Mouse (Mus musculus): ENCODE measurements at regions not wholly inside any gene's neighbourhood (a gene's known extent, or its start where the extent isn't known, plus 50 kb on each side); places are given as distances from the start of the nearest gene placed in this dataset.

- Histone ChIP-seq H3K27ac (ENCODE audit: low read length) (no peak overlapping the region), H3K4me2 (ENCODE audit: low read length) (no peak overlapping the region), H3K36me3 (ENCODE audit: control insufficient read depth, insufficient read depth) (no peaks in the 10 kb centered on the region), H3K27me3 (replicated peaks; ENCODE audit: control insufficient read depth, insufficient read depth, low read length) (no peaks in the 10 kb centered on the region), H3K4me1 (replicated peaks; ENCODE audit: control insufficient read depth, insufficient read depth, low read length) (0 out of 2 replicates have a peak, but pooled peaks cover 3% of the 10 kb centered on the region), H3K4me3 (replicated peaks; ENCODE audit: low read length) (no peak overlapping the region), H3K9me3 (ENCODE audit: control insufficient read depth, low read length) (no peaks in the 10 kb centered on the region), H3K9ac (replicated peaks; ENCODE audit: low read depth, low read length) (no peak overlapping the region)
- WGBS: 46% methylated on average over 4 of the region's 4 CpGs
- ATAC-seq: no peak
Observed at GRCm38 (mm10) chr6:99881606-99882005, 155.4 kb upstream of the Prok2 start.

GRCm38 (mm10) chr6:99874852-99875251 is 148.7 kb upstream of the Prok2 start:
- no peak overlapping the region for H3K4me2 ChIP-seq (ENCODE audit: low read length)
- ATAC-seq: no peak
- no peaks in the 10 kb centered on the region for H3K27me3 ChIP-seq (replicated peaks; ENCODE audit: control insufficient read depth, insufficient read depth, low read length)
- H3K9me3 ChIP-seq (ENCODE audit: control insufficient read depth, low read length): no peaks in the 10 kb centered on the region
- no peak overlapping the region for H3K9ac ChIP-seq (replicated peaks; ENCODE audit: low read depth, low read length)
- WGBS: 83% methylated on average over 4 of the region's 4 CpGs
- H3K27ac ChIP-seq (ENCODE audit: low read length): no peak overlapping the region
- no peaks in the 10 kb centered on the region for H3K4me1 ChIP-seq (replicated peaks; ENCODE audit: control insufficient read depth, insufficient read depth, low read length)
- H3K36me3 ChIP-seq (ENCODE audit: control insufficient read depth, insufficient read depth): no peaks in the 10 kb centered on the region
- no peak overlapping the region for H3K4me3 ChIP-seq (replicated peaks; ENCODE audit: low read length)

- H3K27me3 ChIP-seq (replicated peaks; ENCODE audit: control insufficient read depth, insufficient read depth, low read length): no peaks in the 10 kb centered on the region
- H3K9me3 ChIP-seq (ENCODE audit: control insufficient read depth, low read length): no peaks in the 10 kb centered on the region
- no peak overlapping the region for H3K4me3 ChIP-seq (replicated peaks; ENCODE audit: low read length)
- no peaks in the 10 kb centered on the region for H3K36me3 ChIP-seq (ENCODE audit: control insufficient read depth, insufficient read depth)
- ATAC-seq: no peak
- H3K9ac ChIP-seq (replicated peaks; ENCODE audit: low read depth, low read length): no peak overlapping the region
- no peak overlapping the region for H3K4me2 ChIP-seq (ENCODE audit: low read length)
- no peak overlapping the region for H3K27ac ChIP-seq (ENCODE audit: low read length)
- WGBS: 76% methylated on average over 4 of the region's 4 CpGs
- no peaks in the 10 kb centered on the region for H3K4me1 ChIP-seq (replicated peaks; ENCODE audit: control insufficient read depth, insufficient read depth, low read length)
Observed at GRCm38 (mm10) chr6:99874029-99874428, 147.8 kb upstream of the Prok2 start.

GRCm38 (mm10) chr6:99866061-99866460 is 139.9 kb upstream of the Prok2 start:
- H3K4me3 ChIP-seq (replicated peaks; ENCODE audit: low read length): no peak overlapping the region
- H3K36me3 ChIP-seq (ENCODE audit: control insufficient read depth, insufficient read depth): no peaks in the 10 kb centered on the region
- 85% methylated on average over 9 of the region's 9 CpGs for WGBS

GRCm38 (mm10) chr6:99864949-99865348 is 138.8 kb upstream of the Prok2 start:
- Histone ChIP-seq H3K4me1 (replicated peaks; ENCODE audit: control insufficient read depth, insufficient read depth, low read length) (peaks cover 5% of the 10 kb centered on the region), H3K4me3 (replicated peaks; ENCODE audit: low read length) (no peak overlapping the region), H3K36me3 (ENCODE audit: control insufficient read depth, insufficient read depth) (no peaks in the 10 kb centered on the region), H3K27me3 (replicated peaks; ENCODE audit: control insufficient read depth, insufficient read depth, low read length) (no peaks in the 10 kb centered on the region), H3K27ac (ENCODE audit: low read length) (no peak overlapping the region), H3K4me2 (ENCODE audit: low read length) (no peak overlapping the region), H3K9ac (replicated peaks; ENCODE audit: low read depth, low read length) (no peak overlapping the region), H3K9me3 (ENCODE audit: control insufficient read depth, low read length) (no peaks in the 10 kb centered on the region)
- ATAC-seq: peak; percentile 73
- WGBS: 45% methylated on average over 3 of the region's 3 CpGs

More at GRCm38 (mm10) chr6:99866061-99866460, 139.9 kb upstream of the Prok2 start:
- Histone ChIP-seq H3K27me3 (replicated peaks; ENCODE audit: control insufficient read depth, insufficient read depth, low read length) (no peaks in the 10 kb centered on the region), H3K4me1 (replicated peaks; ENCODE audit: control insufficient read depth, insufficient read depth, low read length) (peaks cover 5% of the 10 kb centered on the region), H3K9ac (replicated peaks; ENCODE audit: low read depth, low read length) (no peak overlapping the region), H3K9me3 (ENCODE audit: control insufficient read depth, low read length) (no peaks in the 10 kb centered on the region), H3K27ac (ENCODE audit: low read length) (no peak overlapping the region), H3K4me2 (ENCODE audit: low read length) (no peak overlapping the region)
- no peak for ATAC-seq

GRCm38 (mm10) chr6:99863418-99863817 is 137.2 kb upstream of the Prok2 start:
- Histone ChIP-seq H3K36me3 (ENCODE audit: control insufficient read depth, insufficient read depth) (no peaks in the 10 kb centered on the region), H3K4me3 (replicated peaks; ENCODE audit: low read length) (no peak overlapping the region), H3K27me3 (replicated peaks; ENCODE audit: control insufficient read depth, insufficient read depth, low read length) (no peaks in the 10 kb centered on the region), H3K4me1 (replicated peaks; ENCODE audit: control insufficient read depth, insufficient read depth, low read length) (peaks cover 5% of the 10 kb centered on the region), H3K27ac (ENCODE audit: low read length) (no peak overlapping the region), H3K9ac (replicated peaks; ENCODE audit: low read depth, low read length) (no peak overlapping the region), H3K4me2 (ENCODE audit: low read length) (no peak overlapping the region), H3K9me3 (ENCODE audit: control insufficient read depth, low read length) (no peaks in the 10 kb centered on the region)
- ATAC-seq: peak; percentile 54
- WGBS: 15% methylated on average over 9 of the region's 9 CpGs

GRCm38 (mm10) chr6:99857411-99857810 is 131.2 kb upstream of the Prok2 start:
- no peak for ATAC-seq
- Histone ChIP-seq H3K4me1 (replicated peaks; ENCODE audit: control insufficient read depth, insufficient read depth, low read length) (no peaks in the 10 kb centered on the region), H3K9ac (replicated peaks; ENCODE audit: low read depth, low read length) (no peak overlapping the region), H3K27me3 (replicated peaks; ENCODE audit: control insufficient read depth, insufficient read depth, low read length) (no peaks in the 10 kb centered on the region), H3K36me3 (ENCODE audit: control insufficient read depth, insufficient read depth) (no peaks in the 10 kb centered on the region), H3K9me3 (ENCODE audit: control insufficient read depth, low read length) (no peaks in the 10 kb centered on the region), H3K4me3 (replicated peaks; ENCODE audit: low read length) (no peak overlapping the region), H3K4me2 (ENCODE audit: low read length) (no peak overlapping the region), H3K27ac (ENCODE audit: low read length) (no peak overlapping the region)
- WGBS: 89% methylated on average over 6 of the region's 6 CpGs

GRCm38 (mm10) chr6:99853716-99854115 is 127.5 kb upstream of the Prok2 start:
- H3K9me3 ChIP-seq (ENCODE audit: control insufficient read depth, low read length): no peaks in the 10 kb centered on the region
- H3K4me1 ChIP-seq (replicated peaks; ENCODE audit: control insufficient read depth, insufficient read depth, low read length): no peaks in the 10 kb centered on the region
- ATAC-seq: no peak
- H3K4me3 ChIP-seq (replicated peaks; ENCODE audit: low read length): no peak overlapping the region
- H3K27me3 ChIP-seq (replicated peaks; ENCODE audit: control insufficient read depth, insufficient read depth, low read length): no peaks in the 10 kb centered on the region
- 46% methylated on average over 3 of the region's 3 CpGs for WGBS
- H3K36me3 ChIP-seq (ENCODE audit: control insufficient read depth, insufficient read depth): no peaks in the 10 kb centered on the region
- H3K27ac ChIP-seq (ENCODE audit: low read length): no peak overlapping the region
- no peak overlapping the region for H3K4me2 ChIP-seq (ENCODE audit: low read length)
- no peak overlapping the region for H3K9ac ChIP-seq (replicated peaks; ENCODE audit: low read depth, low read length)

- no peak for ATAC-seq
- no peak overlapping the region for H3K27ac ChIP-seq (ENCODE audit: low read length)
- no peak overlapping the region for H3K4me2 ChIP-seq (ENCODE audit: low read length)
- H3K9ac ChIP-seq (replicated peaks; ENCODE audit: low read depth, low read length): no peak overlapping the region
- H3K36me3 ChIP-seq (ENCODE audit: control insufficient read depth, insufficient read depth): no peaks in the 10 kb centered on the region
- H3K4me3 ChIP-seq (replicated peaks; ENCODE audit: low read length): no peak overlapping the region
- no peaks in the 10 kb centered on the region for H3K4me1 ChIP-seq (replicated peaks; ENCODE audit: control insufficient read depth, insufficient read depth, low read length)
- no peaks in the 10 kb centered on the region for H3K27me3 ChIP-seq (replicated peaks; ENCODE audit: control insufficient read depth, insufficient read depth, low read length)
- WGBS: 91% methylated on average over 1 of the region's 1 CpGs
- no peaks in the 10 kb centered on the region for H3K9me3 ChIP-seq (ENCODE audit: control insufficient read depth, low read length)
Observed at GRCm38 (mm10) chr6:99850706-99851105, 124.5 kb upstream of the Prok2 start.

- 14% methylated on average over 4 of the region's 4 CpGs for WGBS
- Histone ChIP-seq H3K4me1 (replicated peaks; ENCODE audit: control insufficient read depth, insufficient read depth, low read length) (peaks cover 14% of the 10 kb centered on the region), H3K27ac (ENCODE audit: low read length) (no peak overlapping the region), H3K9ac (replicated peaks; ENCODE audit: low read depth, low read length) (no peak overlapping the region), H3K36me3 (ENCODE audit: control insufficient read depth, insufficient read depth) (no peaks in the 10 kb centered on the region), H3K4me3 (replicated peaks; ENCODE audit: low read length) (no peak overlapping the region), H3K4me2 (ENCODE audit: low read length) (no peak overlapping the region), H3K27me3 (replicated peaks; ENCODE audit: control insufficient read depth, insufficient read depth, low read length) (no peaks in the 10 kb centered on the region), H3K9me3 (ENCODE audit: control insufficient read depth, low read length) (no peaks in the 10 kb centered on the region)
- 0 out of 2 replicates have a peak, but pooled peaks have one; percentile 24 for ATAC-seq
Observed at GRCm38 (mm10) chr6:99845508-99845846, 119.3 kb upstream of the Prok2 start.
